Mouse (Mus musculus) thymus, postnatal 25 days (tissue): ENCODE results near the gene Dnajc16.
"Not testable (repeated sequence)": the region's sequence is repeated elsewhere in the genome, so short reads cannot be mapped to it uniquely, and the experiment has no call there.

Experiments used
- DNase-seq: peaks from one replicate; pipeline ENCODE4 v3.0.0; 2022

Gene Dnajc16

DNA sequence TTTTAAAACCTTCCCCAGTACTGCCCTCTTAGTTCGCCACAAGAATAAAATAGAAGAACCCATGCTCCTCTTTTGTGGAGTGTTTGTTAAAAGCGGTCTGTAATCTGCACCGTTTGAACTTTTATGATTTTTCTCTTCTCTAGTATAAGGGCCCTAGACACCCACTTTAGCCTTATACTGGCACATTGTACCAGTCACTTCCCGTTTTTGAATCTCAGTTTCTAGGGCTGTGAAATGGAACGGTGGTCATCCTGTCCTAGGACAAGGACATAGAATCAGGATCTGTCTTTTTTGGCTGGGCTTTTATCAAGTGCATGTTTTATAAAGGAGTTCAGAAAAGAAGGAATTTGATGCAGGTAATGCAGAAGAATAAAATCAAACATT lies 3.4 kb upstream of the Dnajc16 start:
- no peak for DNase-seq

DNA sequence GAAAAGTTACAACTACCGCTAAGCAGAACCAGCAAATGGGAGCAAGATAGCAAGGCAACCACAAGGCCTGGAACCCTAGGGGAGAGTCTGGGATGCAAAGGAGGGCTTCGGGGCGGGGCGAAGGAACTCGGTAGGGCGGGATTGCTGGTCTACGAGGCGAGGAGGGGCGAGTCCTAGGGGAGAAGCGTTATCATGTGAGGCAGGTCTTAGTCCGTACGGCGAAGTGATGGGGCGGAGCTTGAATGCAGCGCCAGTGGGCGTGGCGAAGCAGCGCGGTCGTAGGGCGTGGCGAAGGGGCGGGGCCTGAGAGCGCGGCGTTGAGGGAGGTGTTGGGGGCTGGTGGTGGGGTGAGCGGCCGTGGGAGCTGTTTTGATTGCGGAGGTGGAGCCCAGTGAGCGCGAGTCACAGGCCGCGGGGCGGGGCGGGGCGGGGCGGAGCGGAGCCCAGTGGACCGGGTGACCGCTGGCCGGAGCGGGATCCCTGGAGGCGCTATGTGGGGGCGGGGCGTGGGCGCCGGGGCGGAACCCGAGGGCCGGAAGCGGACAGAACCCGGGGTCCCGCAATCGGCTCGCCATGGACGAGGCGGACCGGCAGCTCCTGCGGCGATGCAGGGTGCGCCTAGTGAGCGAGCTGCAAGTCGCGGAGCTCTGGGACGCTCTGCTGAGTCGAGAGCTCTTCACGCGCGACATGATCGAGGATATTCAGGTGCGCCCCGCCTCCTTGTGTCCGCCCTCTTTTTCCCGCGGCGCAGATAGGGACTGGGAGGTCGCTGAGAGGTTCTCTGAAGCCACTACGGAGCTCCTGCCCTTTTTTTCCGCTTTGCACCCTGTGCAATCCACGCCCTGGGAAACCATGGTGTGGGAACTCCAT lies 2.8 kb upstream of the Dnajc16 start, which contains the start of gene Casp9:
Gene Casp9 (plus strand): TSS at position 331 of the 870 bp plus-strand sequence.
- peak; percentile 99 for DNase-seq

DNA sequence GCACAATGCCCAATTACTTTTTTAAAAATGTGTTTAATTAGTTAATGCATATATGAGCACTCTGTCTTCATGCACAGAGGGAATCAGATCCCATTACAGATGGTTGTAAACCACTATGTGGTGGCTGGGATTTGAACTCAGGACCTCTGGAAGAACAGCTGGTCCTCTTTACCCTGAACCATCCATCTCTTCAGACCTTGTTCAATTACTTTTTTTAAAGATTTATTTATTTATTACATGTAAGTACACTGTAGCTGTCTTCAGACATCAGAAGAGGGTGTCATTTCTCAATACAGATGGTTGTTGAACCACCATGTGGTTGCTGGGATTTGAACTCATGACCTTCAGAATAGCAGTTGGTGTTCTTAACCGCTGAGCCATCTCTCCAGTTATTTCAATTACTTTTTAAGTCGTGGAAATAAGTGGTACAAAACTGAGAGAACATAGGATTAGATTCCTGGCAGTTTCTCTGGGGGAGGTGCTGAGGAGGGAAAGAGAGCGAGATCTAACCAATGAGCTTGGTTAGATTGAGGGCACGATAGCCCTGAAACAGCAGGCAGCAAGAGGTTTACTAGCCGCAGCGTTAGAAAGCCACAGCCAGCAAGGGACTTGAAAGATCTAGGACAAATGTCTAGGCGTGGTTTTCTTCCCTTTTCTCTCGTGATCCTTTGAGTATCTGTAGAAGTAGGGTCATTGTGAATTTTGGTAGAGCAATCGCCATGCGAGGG lies 2.0 kb upstream of the Dnajc16 start:
- DNase-seq: no peak

DNA sequence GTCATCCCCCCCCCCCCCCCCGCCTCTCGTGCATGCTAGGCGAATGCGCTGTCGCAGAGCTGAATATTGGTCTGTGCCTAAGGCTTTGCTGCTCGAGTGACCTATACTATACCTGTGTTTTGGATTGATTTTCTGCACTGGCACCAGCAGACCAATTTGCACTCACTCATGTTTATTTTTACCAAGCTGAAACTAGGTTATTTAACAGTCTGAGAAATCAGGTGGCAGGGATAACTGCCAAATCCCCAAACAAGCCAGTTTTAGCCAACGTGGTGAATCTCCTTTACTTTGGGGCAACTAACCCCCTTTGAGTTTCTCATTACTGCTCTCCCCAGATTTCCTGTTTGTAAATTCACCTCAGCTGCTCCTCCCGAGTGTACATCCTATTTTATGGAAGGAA lies 1.2 kb upstream of the Dnajc16 start:
- no peak for DNase-seq

DNA sequence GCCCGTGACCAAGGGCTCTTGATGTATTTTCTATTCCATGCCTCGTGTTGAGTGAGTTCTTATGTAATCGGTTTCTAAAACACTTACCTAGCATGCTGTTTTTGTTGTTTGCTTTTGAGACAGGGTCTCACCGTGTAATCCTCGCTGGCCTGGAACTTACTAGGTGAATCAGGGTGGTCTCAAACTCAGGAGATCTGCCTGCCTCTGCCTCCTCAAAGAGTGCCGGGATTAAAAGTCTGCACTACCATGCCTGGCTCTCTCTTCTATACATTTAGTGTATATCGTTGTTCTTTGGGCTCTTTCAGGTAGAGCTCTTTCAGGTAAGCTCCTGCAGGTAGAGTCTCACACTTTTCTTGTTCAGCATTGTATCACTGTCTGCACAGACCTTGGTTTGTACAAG lies 755 bp upstream of the Dnajc16 start:
- no peak for DNase-seq

DNA sequence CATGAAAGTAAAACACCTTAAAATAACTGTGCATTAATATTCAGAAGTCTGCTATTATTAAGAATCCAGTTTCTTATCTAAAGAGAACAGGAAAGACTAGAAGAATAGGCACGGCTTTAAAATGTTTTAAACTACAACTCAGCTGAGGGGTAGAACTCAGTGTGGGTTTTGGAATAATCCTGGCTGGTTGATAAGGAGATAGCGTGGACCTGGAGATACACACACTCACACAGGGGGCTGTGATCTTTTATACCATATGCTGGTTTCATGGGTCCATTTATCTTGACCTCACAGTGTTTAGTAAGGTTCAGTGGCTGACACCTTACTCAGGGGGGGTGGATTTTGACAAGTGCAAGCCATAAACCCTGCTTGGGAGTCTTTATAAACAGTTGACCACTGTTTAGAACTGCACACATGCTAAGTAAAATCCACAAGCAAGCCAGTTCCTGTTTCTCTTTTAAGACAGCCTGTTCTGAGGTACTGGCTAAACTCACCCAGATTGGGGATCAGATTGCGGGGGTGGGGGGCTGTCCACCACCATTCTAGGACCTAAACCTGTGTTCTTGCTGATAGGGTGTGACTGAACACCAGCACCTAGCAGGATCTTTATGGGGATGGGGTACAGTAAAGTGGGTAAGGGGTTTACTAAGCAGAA lies 1.0 kb downstream of the Dnajc16 start:
- DNase-seq: no peak

DNA sequence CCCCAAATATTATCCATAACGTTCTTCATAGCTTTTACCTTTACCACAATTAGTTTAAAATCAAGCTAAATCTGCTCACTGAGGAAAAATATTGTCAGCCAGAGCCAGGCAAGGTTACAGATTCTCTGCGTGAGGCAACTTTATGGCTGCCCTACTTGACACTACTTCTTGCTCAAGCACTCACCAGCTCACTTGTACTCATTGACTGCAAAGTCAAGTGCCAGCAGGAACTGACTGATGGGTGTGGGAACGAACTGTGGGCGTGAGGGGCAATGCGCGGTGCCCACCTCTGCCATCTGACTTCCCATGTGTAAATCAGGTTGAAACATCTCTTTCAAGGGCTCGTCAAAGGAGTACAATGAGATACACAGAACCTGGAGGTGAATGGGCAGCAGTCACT lies 3.3 kb downstream of the Dnajc16 start:
- DNase-seq: no peak

DNA sequence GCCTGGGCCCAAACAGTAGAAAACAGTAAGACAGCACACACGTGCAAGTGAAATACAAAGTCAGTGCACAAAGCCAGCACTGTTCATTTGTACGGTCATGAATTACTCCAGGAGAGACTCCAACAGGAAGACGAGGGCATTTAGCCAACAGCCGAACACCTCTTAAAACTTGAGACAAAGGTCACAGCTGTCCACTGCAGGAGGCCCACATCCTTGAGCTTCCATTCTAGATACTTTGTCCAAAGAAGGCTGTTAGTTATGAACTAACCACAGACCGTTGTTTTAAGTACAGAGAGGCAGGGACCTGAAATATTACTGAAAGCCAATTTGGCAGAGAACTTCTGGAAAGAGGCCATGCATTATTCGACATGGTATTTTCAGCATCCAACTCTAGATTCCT lies 3.7 kb downstream of the Dnajc16 start:
- no peak for DNase-seq

DNA sequence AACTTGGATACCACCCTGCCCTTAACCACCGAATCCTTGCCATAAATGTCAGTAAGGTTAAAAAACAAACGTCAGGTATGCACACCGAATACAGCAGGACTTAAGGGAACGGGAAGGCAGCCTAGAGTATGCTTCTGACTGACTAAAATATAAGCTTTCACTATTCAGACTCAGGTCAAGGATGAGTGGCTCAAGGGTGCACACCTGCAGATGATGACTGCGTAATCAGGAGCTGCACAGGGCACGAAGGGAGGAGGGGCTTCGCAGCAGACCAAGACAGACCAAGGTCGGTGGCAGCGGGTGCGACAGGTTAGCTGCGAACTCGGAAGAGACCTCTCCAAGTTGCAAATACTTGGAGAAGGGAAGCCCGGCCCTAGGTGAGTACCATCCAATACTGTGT lies 4.6 kb downstream of the Dnajc16 start:
- DNase-seq: no peak

DNA sequence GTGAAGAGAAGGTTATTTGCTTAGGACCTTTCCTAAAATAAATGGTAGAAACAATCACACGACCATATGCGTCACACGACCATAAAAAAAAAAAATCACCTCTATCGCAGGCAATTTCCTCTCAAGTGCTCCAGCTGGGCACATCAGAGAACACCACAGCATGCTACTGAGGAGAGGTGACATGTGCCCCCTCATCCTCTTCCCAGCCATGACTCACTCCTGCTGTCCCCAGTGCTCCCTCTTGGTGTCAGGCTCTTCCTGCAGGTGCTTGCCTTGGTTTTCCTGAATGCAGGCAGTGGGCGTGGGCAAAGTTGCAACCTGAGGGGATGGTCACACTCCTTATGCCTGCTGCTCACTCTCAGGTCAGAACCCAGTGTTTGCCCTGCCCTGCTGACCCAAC lies 5.9 kb downstream of the Dnajc16 start:
- DNase-seq: no peak

DNA sequence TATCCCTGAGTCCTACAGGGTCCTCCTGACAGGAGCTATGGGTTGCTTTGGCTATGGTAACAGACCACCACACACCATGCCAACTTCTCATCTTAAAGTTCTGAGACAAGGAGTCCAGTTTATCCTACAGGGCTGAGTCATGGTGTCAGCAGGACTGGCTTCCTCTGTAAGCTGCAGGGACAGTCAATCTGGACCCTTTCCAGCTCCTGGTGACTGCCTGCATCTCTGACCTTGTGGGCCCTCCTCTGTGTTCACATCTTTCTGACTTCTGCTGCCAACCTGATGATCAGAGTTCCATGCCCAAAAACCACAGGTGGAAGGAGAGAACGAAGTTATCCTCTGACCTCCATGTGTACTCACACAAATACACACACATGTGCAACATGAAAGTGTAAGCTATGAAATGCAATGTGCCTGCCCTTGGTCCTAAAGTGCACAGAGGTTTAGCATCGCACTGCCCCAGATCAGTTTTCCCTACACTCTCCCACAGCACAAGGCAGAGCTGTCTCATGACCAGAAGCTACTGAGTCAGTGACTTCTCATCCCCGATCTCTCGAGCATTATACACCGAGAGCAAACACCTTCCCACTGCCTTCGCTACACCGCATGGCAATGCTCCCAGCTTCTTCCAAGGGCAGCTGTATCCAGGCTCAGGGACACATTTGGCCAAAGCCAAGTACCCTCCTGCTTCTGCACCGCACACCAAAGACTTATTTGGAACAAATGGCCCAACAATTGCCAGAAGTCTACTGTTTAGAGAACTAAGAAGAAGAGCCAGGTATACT lies 9.3 kb downstream of the Dnajc16 start:
- DNase-seq: no peak

DNA sequence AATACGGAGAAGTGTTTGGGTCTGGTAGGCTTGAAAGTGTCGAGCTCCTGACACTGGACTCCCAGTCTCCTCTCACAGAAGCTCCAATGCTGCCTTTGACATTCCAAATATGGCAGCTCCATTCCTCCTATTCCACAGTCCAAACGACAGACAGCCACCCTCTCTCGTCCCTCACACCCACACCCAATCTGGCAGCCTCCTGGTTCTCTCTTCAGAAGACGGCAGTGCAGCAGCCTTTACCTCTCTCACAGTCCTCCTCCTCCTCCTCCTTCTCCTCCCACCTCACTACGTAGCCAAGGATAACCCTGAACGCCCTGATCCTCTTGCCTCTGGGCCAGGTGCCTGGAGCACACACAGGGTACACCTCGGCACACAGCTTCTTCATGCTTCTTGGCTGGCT lies 10.9 kb downstream of the Dnajc16 start:
- DNase-seq: no peak

DNA sequence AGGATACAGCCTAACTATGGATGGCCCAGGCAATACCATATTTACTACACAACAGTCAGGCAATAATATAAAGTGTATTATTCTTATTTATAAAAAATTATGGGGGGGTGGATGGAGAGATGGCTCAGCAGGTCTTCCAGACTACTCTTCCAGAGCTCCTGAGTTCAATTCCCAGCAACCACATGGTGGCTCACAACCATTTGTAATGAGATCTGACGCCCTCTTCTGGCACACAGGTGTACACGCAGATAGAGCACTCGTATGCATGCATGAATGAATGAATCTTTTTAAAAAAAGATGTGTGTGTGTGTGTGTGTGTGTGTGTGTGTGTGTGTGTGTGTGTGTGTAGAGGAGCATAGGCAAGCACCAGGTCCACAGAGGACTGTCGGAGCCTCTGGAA lies 17.7 kb downstream of the Dnajc16 start:
- DNase-seq: not testable (repeated sequence)

DNA sequence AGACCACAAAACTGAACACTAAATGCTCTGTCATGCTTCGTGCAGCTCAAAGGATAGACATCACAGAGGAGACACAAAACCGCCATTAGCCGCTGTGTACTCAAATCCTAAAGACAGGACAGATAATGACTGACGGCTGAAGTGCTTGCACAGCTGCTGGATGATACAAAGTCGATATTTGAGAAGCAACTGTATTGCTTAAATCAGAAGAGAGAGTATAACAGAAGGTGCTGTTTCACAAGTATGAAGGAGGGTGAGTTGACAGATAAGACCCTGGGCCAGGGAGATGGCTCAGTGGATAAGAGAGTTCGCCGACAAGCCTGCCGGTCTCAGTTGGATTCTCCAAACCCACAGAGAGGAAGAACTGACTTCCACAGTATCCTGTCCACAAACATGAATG lies 18.9 kb downstream of the Dnajc16 start:
- no peak for DNase-seq

DNA sequence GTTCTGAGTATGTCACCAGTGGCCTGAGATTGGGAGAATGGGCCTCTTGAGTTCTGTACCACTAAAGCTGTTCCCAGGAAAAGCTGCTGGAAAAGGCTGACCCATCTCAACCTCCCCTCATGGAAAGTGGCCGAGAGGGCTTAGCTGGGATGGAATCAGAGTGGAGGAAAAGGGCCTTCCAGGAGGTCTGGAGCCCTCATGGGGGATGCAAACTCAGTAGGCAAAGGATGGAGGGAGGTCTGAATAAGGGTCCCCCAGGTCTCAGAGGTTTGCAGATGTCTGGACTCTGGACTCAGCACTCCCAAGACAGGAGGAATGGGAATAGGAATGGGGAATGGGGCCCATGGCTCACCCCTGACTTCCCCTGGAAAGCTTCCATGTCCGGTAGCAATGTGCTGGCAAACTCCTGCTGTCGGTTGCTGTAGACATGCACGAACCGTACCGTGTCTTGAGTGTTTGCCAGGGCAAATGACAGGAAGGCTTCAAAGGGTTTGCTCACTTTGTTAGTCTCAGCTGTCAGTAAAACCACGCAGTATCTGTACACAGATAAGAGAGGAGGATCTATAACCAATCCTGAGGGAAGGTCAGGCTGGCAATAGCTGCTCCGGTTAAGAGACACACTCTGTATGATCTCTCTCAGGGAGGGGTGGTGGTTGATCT lies 21.1 kb downstream of the Dnajc16 start:
- DNase-seq: no peak

DNA sequence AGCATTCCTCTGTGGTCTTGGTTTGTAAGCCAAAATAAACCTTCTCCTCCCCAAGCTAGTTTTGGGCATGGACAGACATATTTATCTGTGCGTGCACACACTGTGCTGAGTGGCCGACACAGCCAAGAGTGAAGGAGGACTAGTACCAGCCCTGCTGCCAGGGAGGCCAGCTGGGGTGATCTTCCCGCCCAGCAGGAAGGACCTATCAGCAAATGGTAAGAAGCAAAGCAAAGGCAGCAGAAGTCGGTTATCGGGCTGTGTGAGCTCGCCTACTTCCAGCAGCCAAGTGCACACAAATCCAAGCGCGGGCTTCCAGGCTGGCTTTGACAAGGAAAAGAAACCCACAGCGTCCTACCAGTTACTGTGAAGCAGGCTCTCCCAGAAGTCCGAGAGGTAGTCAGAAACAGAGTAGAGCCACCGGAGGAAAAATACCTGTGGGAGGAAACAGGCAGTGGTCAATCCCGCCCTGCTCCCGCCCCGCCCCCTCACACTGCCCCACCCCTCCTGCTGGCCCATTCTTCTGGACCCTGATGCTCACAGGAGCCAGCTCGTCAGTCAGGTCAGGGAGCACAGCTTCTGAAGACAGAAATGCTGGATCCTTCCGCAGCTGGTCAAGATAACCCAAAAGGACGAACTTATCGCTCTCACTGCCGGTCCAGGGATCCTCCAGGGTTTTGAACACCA lies 23.2 kb downstream of the Dnajc16 start:
- DNase-seq: no peak

DNA sequence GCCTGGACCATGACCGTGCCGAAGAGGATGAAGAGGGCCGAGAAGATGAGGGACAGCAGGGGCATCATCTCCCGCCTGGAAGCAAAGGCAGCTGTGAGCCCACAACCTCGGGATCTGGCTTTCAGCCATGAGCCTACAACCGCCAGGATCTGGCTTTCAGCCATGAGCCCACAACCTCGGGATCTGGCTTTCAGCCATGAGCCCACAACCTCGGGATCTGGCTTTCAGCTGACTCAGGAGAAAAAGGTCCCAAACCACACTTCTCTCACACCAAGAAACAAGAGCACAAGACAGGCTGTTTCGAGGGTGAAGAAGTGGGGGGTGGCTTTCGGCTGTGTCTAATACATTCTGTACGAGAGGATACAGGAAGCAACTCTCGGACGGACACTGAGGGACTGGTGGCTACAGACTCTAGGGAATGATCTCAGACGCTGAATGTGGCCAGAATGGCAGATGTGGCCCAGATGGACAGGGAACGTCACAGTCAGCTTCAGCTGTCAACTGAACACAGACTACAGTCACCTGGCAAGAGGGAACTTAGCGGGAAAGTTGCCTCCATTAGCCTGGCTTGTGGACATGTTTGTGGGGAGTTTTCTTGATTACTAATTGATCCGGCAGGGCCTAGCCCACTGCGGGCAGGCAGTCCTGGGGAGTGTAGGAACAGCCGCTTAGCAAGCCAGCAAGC lies 23.9 kb downstream of the Dnajc16 start:
- DNase-seq: no peak

DNA sequence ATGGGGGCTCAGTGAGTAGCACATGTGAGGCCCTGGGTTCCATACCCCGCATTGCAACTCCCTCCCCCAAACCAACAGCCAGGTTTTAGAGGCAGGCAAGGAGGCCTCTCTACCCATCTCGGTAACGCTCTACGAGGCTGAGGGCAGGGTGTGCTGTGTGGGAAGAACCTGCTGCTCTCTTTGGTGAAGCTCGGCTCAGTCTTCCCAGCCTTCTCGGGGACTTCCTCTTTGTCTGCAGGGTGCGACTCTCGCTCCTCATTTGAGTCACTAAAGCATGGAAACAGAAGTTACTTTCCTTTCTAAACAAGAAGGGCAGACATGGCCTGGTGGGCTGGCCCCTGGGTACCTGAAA lies 24.4 kb downstream of the Dnajc16 start:
- DNase-seq: peak; percentile 2

DNA sequence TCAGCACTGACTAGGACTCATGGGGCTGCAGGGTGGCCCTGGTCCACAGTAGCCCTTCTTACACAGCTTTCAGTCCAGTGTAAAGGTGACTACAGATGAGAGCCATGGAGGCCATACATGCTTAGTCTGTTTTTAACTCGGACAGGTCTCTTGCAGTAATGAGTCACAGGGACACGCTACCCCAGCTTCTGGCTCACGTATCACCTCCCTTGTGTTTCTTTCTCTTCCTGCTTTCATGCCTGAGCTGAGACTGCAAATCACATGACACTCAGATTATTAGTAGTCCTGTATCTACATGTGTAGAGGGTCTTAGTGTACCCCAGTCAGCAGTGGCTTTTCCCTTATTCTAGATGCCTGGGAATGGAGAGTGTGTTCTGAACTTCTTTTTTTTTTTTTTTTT lies 25.7 kb downstream of the Dnajc16 start:
- DNase-seq: no peak

DNA sequence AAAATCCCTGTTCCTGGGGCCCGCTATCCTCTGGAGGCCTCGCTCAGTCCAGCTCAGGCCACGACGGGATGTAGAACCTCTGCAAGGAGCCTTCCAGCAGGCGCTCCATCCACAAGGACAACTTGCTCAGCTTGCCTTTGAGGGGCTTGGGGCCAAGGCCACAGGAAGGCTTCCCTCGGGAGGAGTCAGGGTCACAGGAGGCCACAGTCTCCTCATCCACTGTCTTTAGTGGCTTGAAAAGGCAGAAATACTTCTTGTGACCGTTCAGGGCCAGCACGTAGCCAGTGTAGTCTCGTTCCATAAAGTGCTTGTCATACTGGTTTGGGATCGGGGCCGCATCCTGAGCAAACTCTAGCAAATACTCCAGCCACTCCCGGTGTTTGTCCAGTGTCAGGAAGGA lies 27.3 kb downstream of the Dnajc16 start:
- DNase-seq: no peak

DNA sequence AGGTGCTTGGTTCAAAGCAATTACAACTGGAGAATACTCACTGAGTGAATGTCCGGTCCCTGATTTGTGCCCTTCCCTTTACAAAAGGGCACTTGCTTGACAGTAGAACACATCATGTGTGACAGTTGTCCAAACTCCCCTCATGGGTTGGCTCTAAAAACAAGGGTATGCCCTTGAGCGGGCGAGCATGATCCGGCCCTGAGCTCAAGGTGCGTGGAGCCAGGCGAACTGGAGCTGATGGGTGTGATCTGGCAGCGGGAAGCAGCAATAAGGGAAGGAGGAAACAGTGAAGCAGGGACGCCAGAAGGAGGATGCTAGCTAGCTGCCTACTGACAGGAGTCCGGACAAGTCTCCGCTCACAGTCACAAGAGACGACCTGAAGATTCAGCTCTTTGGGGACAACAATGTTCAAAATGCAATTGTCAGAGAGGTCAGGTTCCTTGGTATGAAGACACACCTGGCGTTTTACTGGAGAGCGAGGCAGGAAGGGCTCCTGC lies 28.6 kb downstream of the Dnajc16 start:
- no peak for DNase-seq
